Mouse (Mus musculus) hindbrain, embryonic 11.5 days (tissue): ENCODE measurements around the gene Nprl2. TPM values are rescaled to one million over a fixed set of nuclear protein-coding genes. Genes with fewer than 3 reads are reported as not detected.

Experiments
- ATAC-seq: fragments of 200-750 bp; cut with Nextera tagmentation; 2 replicates; pipeline ENCODE4 v1.8.0; 2017; ENCODE audit warnings: mild to moderate bottlenecking, moderate TSS enrichment, moderate library complexity; ENCODE audit not compliant: low FRiP score
- DNase-seq: peaks from one replicate; pipeline ENCODE4 v3.0.0-alpha.2; 2015; ENCODE audit warnings: low spot score
- H3K27ac ChIP-seq: fragments of 300-500 bp; sonication (generic); 2 replicates; pipeline ENCODE4 v1.5.1; 2014; ENCODE audit warnings: mild to moderate bottlenecking, low read depth, low read length
- H3K27me3 ChIP-seq: fragments of 300-500 bp; sonication (generic); 2 replicates; pipeline ENCODE4 v1.6.1; 2014; ENCODE audit warnings: mild to moderate bottlenecking, low read length, moderate library complexity, mixed read lengths; ENCODE audit not compliant: control insufficient read depth, insufficient read depth
- H3K36me3 ChIP-seq: fragments of 300-500 bp; sonication (generic); 2 replicates; pipeline ENCODE4 v1.6.1; 2014; ENCODE audit warnings: mild to moderate bottlenecking, low read length, moderate library complexity, mixed read lengths; ENCODE audit not compliant: control insufficient read depth, insufficient read depth
- H3K4me1 ChIP-seq: fragments of 300-500 bp; sonication (generic); replicated peaks from 2 replicates; pipeline ENCODE4 v1.6.1; 2014; ENCODE audit warnings: low read length, mixed read lengths; ENCODE audit not compliant: control insufficient read depth, insufficient read depth
- H3K4me2 ChIP-seq: fragments of 300-500 bp; sonication (generic); replicated peaks from 2 replicates; pipeline ENCODE4 v1.6.1; 2014; ENCODE audit warnings: mild to moderate bottlenecking, low read depth, low read length
- H3K4me3 ChIP-seq: fragments of 300-500 bp; sonication (generic); 2 replicates; pipeline ENCODE4 v1.5.1; 2014; ENCODE audit warnings: low read depth, low read length
- H3K9ac ChIP-seq: fragments of 300-500 bp; sonication (generic); 2 replicates; pipeline ENCODE4 v1.6.1; 2014; ENCODE audit warnings: low read depth, low read length
- H3K9me3 ChIP-seq: fragments of 300-500 bp; sonication (generic); 2 replicates; pipeline ENCODE4 v1.6.1; 2016; ENCODE audit warnings: low read length; ENCODE audit not compliant: control insufficient read depth
- WGBS: fragments of 180-500 bp; shearing (Covaris S2); extraction: QIAGEN DNeasy Blood & Tissue Kit; methylation state at CpG from one replicate; pipeline ENCODE4 v1.1.7; 2014; 5-methylcytosine and 5-hydroxymethylcytosine counted together
- polyA plus RNA-seq: library from polyadenylated mRNA; unstranded; fragments of >200 nt; fragmentation: Nextera tagmentation; extraction: Ambion mirVana; gene quantifications from 2 replicates; pipeline ENCODE4 v1.2.1, GENCODE M21; 2014

The Nprl2 gene
- polyA plus RNA-seq, 1 experiment from 2014 or later: 46.2 TPM

DNA sequence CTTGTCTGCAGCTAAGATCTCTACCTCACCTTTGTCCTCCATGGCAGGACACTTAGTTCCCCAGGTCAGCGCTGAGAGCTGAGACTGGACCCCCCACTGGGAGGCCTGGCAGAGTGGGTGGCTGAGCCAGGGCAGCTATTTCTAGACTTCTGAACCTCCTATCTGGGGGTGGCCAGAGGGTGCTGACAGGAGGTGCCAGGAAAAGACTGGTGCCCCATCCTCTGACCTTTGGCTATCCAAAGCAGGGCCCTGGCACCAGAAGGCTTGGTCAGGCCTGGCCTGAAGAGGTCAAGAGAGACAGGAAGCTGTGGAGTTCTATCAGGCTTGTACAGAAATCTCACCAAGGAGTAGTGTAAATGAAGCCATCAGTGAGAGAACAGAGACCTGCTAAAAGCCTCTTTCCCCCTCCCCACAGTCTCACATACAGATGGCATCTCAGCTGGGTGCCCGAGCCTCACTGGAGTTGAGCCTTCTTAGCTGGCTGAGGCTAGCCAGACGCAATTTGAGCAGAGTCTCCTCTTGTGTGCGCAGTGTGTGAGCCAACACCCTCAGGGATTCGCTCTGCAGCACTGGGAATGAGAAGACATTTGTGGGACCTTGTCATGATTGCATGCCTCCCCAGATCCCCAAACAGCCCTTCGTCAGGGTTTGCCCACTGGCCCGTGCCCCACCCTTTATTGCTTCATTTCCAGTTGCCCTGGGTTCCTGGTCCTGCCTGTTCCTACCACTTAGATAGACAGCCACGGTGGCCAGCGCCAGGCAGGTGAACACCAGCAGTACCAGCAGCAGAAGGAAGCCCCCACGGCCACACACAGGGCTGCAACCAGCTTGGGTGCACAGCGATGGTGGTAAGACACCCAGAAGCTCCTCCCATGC is 51.3 kb downstream of the Nprl2 start:
- no peak for DNase-seq
- Histone ChIP-seq H3K27ac (no peak overlapping the region), H3K36me3 (0 out of 2 replicates have a peak, but pooled peaks cover 2% of the 10 kb centered on the region)

DNA sequence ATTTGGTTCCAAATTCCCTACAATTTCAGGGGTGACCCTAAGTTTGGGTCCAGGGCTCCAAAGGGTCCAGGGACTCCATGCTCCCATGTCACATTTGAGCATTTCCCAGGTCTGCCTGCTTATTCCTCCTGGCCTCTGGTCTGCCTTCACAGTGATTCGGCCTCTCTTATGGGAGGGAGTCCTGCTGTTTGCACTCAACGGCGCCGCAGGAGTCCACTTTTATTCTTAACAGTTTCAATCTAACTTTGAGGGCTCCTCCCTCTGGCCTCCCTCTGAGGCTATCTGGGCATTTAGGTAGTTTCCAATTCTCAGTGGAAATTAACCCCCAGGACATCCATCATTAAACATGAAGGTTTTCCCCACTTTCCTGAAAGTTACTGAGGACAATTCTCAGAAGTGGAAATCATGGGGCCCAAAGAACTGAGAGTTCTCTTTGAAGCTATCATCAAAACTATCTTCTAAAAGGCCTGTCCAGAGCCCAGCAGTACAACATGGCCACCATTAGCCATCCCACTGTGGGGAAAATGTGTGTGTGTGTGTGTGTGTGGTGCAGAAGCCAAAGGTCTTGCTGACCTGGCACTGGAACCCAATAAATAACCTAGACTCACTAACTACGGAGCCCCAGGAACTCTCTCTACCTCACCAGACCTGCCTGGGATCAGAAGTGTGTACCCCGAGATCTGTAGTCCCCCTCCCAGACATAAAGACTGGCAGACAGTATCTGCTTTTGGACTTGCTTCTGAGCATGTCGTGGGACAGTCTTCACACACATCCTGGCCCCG is 52.4 kb downstream of the Nprl2 start:
- DNase-seq (no peak), ATAC-seq (no peak)
- Histone ChIP-seq H3K9ac (no peak overlapping the region), H3K36me3 (0 out of 2 replicates have a peak, but pooled peaks cover 2% of the 10 kb centered on the region), H3K9me3 (no peaks in the 10 kb centered on the region), H3K4me3 (no peak overlapping the region), H3K4me1 (no peaks in the 10 kb centered on the region), H3K27ac (no peak overlapping the region), H3K27me3 (no peaks in the 10 kb centered on the region), H3K4me2 (no peak overlapping the region)
- 75% methylated on average over 8 of the region's 8 CpGs for WGBS

More for the DNA sequence above, 51.3 kb downstream of the Nprl2 start:
- Histone ChIP-seq H3K4me1 (peaks cover 1% of the 10 kb centered on the region; the same call in 1 of the 2 replicates), H3K4me2 (no peak overlapping the region), H3K9me3 (no peaks in the 10 kb centered on the region), H3K9ac (no peak overlapping the region), H3K27me3 (no peaks in the 10 kb centered on the region), H3K4me3 (no peak overlapping the region)
- no peak for ATAC-seq
- WGBS: 83% methylated on average over 11 of the region's 11 CpGs

Other genes with a start within 250 kb of the Nprl2 start
- gene Cish, start 246.2 kb upstream of the Nprl2 start, polyA plus RNA-seq: 2.8 and 6.5 TPM in 2 replicates
- gene Hemk1, start 203.9 kb upstream of the Nprl2 start, polyA plus RNA-seq: 9.7 and 10.8 TPM in 2 replicates
- 1.6 and 1.9 TPM in 2 replicates for gene 6430571L13Rik, start 201.6 kb upstream of the Nprl2 start, polyA plus RNA-seq
- gene Cacna2d2, start 142.6 kb upstream of the Nprl2 start, polyA plus RNA-seq: 2.0 and 4.2 TPM in 2 replicates
- 38.8 and 46.5 TPM in 2 replicates for gene Tmem115, start 8.3 kb upstream of the Nprl2 start, polyA plus RNA-seq
- gene Cyb561d2, start within 50 bp of the Nprl2 start, polyA plus RNA-seq: 19.6 and 21.2 TPM in 2 replicates
- gene Zmynd10, start 5.1 kb downstream of the Nprl2 start, polyA plus RNA-seq: 3.7 and 5.0 TPM in 2 replicates
- gene Rassf1, start 9.3 kb downstream of the Nprl2 start, polyA plus RNA-seq: 39.7 and 41.2 TPM in 2 replicates
- 88.2 and 92.4 TPM in 2 replicates for gene Tusc2, start 21.0 kb downstream of the Nprl2 start, polyA plus RNA-seq
- gene Hyal2, start 25.7 kb downstream of the Nprl2 start, polyA plus RNA-seq: 116 and 123 TPM in 2 replicates
- gene Hyal1, start 34.7 kb downstream of the Nprl2 start, polyA plus RNA-seq: 3.6 and 4.4 TPM in 2 replicates
- 10.5 and 11.3 TPM in 2 replicates for gene Naa80, start 36.7 kb downstream of the Nprl2 start, polyA plus RNA-seq
- 0.18 and 0.39 TPM in 2 replicates for gene Hyal3, start 38.6 kb downstream of the Nprl2 start, polyA plus RNA-seq
- gene Ifrd2, start 45.4 kb downstream of the Nprl2 start, polyA plus RNA-seq: 26.9 and 27.7 TPM in 2 replicates
- 1.4 and 1.6 TPM in 2 replicates for gene Sema3b, start 67.0 kb downstream of the Nprl2 start, polyA plus RNA-seq
- gene Gnai2, start 93.1 kb downstream of the Nprl2 start, polyA plus RNA-seq: 529 and 534 TPM in 2 replicates
- 8.0 and 9.8 TPM in 2 replicates for gene Slc38a3, start 127.3 kb downstream of the Nprl2 start, polyA plus RNA-seq
- 0.84 and 1.2 TPM in 2 replicates for gene Gnat1, start 137.5 kb downstream of the Nprl2 start, polyA plus RNA-seq
- 10.7 and 12.0 TPM in 2 replicates for gene Sema3f, start 168.2 kb downstream of the Nprl2 start, polyA plus RNA-seq
- 198 and 241 TPM in 2 replicates for gene Rbm5, start 228.8 kb downstream of the Nprl2 start, polyA plus RNA-seq